Comparison of ENCODE assay signal across 8 mouse cellular contexts in genomic region chr17:36308855-36309254, GRCm38 (mm10). TPM values are rescaled to one million over a fixed set of nuclear protein-coding genes. Genes with fewer than 3 reads are reported as not detected.
A peak's percentile ranks its signal among the peaks of the same experiment; 100 is the strongest.
DNase-seq lines count a peak whose midpoint lies in the region; ATAC-seq lines count a peak whose summit lies in the region.
"Not testable (repeated sequence)": the region's sequence is repeated elsewhere in the genome, so short reads cannot be mapped to it uniquely, and the experiment has no call there.

No protein-coding gene starts in this region.

- H3K9me3 ChIP-seq in hindbrain, embryonic 14.5 days (ENCODE audit: control insufficient read depth, low read length): not testable (repeated sequence)

- H3K4me1 ChIP-seq in hindbrain, embryonic 14.5 days (replicated peaks; ENCODE audit: control insufficient read depth, insufficient read depth, low read length): not testable (repeated sequence)

- H3K36me3 ChIP-seq in hindbrain, embryonic 14.5 days (replicated peaks; ENCODE audit: control insufficient read depth, insufficient read depth): not testable (repeated sequence)

- not testable (repeated sequence) for H3K4me3 ChIP-seq in hindbrain, embryonic 14.5 days (replicated peaks; ENCODE audit: low read length)

- H3K4me2 ChIP-seq in hindbrain, embryonic 14.5 days (replicated peaks): peak overlapping the region; percentile 33

- 1% methylated on average over 3 of the region's 3 CpGs for WGBS in hindbrain, embryonic 14.5 days

- not testable (repeated sequence) for H3K27me3 ChIP-seq in hindbrain, embryonic 14.5 days (ENCODE audit: control insufficient read depth, insufficient read depth, low read length)

- H3K27ac ChIP-seq in hindbrain, embryonic 14.5 days: peak overlapping the region; percentile 47; the same call in 1 of the 2 replicates

- ATAC-seq in hindbrain, embryonic 14.5 days (ENCODE audit: low FRiP score): peak; percentile 85

- peak; percentile 60 for DNase-seq in WW6 (ENCODE audit: low read depth, low spot score)
- peak; percentile 89 to 91 for DNase-seq in cerebellum, postnatal 14 days
- DNase-seq in frontal cortex, postnatal 14 days (ENCODE audit: low spot score in 2 of 2): peak; percentile 55 to 58
- DNase-seq in hindbrain, embryonic 14.5 days (ENCODE audit: low spot score): peak; percentile 90
- DNase-seq in layer of hippocampus, postnatal 10 days (ENCODE audit: low spot score in 2 of 2): peak; percentile 75 to 78
- peak; percentile 87 for DNase-seq in lung, postnatal 36 days
- peak; percentile 47 for DNase-seq in retina, adult 2 months (ENCODE audit: low read depth, low spot score)
- peak; percentile 70 to 90 for DNase-seq in thymus, postnatal 10 days (ENCODE audit: low spot score in 2 of 2)

- H3K9ac ChIP-seq in hindbrain, embryonic 14.5 days: peak overlapping the region; percentile 16; the same call in 1 of the 2 replicates

RNA-seq across cellular contexts. Expression of gene H2-M10.1, which starts 17.1 kb away (rescaled TPM):
- polyA plus RNA-seq in hindbrain, embryonic 14.5 days (2014; fragmentation: Nextera tagmentation; extraction: Ambion mirVana): not detected in 2 replicates
- total RNA-seq in layer of hippocampus, postnatal 10 days (2021): not detected

RNA-seq across cellular contexts. Expression of gene H2-M10.2, which starts 22.6 kb away (rescaled TPM):
- polyA plus RNA-seq in hindbrain, embryonic 14.5 days (2014; fragmentation: Nextera tagmentation; extraction: Ambion mirVana): 0.18 and 0.23 TPM in 2 replicates
- total RNA-seq in layer of hippocampus, postnatal 10 days (2021): not detected

RNA-seq across cellular contexts. Expression of gene Trim39, which starts 36.8 kb away (rescaled TPM):
- 19.7 and 19.8 TPM in 2 replicates for polyA plus RNA-seq in hindbrain, embryonic 14.5 days (2014; fragmentation: Nextera tagmentation; extraction: Ambion mirVana)
- total RNA-seq in layer of hippocampus, postnatal 10 days (2021): 10 to 100 TPM; 21.1 to 23.9 TPM

RNA-seq across cellular contexts. Expression of gene Rpp21, which starts 51.0 kb away (rescaled TPM):
- 132 and 151 TPM in 2 replicates for polyA plus RNA-seq in hindbrain, embryonic 14.5 days (2014; fragmentation: Nextera tagmentation; extraction: Ambion mirVana)
- 10 to 100 TPM; 42.6 to 43.6 TPM for total RNA-seq in layer of hippocampus, postnatal 10 days (2021)

RNA-seq across cellular contexts. Expression of gene H2-M10.3, which starts 59.4 kb away (rescaled TPM):
- polyA plus RNA-seq in hindbrain, embryonic 14.5 days (2014; fragmentation: Nextera tagmentation; extraction: Ambion mirVana): not detected in 2 replicates
- not detected for total RNA-seq in layer of hippocampus, postnatal 10 days (2021)
